Mouse (Mus musculus) granulocyte monocyte progenitor cell, adult 5-6 weeks (primary cell): ENCODE results near the gene Pla1a. TPM values are rescaled to one million over a fixed set of nuclear protein-coding genes. Genes with fewer than 3 reads are reported as not detected.
"Not testable (repeated sequence)": the region's sequence is repeated elsewhere in the genome, so short reads cannot be mapped to it uniquely, and the experiment has no call there.

ENCODE experiments used
- ATAC-seq: replicated peaks from 2 replicates; pipeline ENCODE4 v1.8.0; 2016; ENCODE audit warnings: mild to moderate bottlenecking, moderate TSS enrichment, inconsistent platforms; ENCODE audit not compliant: poor library complexity, severe bottlenecking
- total RNA-seq, 2 experiments: library from RNA; stranded (forward) in 1 of 2; stranded (reverse) in 1 of 2; fragments of 200-712, 200-1000 nt in 1 of 2; fragments of >200 nt in 1 of 2; fragmentation: Nextera tagmentation in 1 of 2; gene quantifications; 2 replicates each; pipeline ENCODE4 v1.2.3; 2014 to 2017

The Pla1a gene
- total RNA-seq (2014; fragmentation: Nextera tagmentation) = not detected in 2 replicates
- not detected in 2 replicates for total RNA-seq (2017)

DNA sequence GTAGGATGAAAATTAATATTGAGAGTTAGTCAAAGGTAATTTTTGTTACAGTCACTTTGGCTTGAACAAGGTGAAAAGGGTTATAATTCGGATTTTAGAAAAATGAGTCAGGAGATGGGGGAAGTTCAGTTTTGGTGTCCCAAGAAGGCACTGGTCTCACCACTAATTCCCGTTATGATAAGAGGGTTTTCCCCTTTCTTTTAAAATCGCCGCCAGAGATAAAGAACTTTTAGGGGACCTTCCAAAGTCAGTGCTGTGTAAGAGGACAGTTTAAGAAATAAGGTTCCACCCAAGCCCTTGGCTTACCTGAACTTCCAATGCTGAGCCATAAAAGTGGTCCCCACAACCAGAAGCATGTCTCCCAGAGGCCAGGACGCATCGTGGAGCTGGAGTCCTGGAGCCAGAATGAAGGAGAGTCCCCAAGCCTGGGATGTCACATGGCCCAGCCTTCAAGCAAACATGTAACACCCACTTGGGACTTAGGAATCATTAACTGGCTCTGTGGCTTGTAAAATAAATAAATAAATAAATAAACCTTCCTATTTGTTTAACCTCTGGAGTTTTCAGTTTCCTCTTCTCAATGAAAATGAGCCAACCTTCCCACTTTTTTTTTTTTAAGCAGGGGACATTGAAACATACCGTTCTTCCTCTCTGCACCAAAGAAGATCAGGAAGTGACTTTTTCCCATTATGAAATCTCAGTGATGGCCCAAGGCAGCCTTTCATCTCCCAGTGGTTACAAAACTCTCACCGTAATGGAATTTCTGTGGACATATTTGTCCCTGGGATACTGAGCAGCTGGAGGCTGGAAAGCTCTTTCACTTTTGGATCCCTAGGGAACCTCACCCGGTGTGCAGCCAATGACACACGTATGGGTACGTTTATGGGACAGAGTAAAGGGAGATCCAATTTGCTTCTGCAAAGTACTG lies at the start of gene Pla1a:
Pla1a (minus strand) TSS at position 648 of the 928 bp plus-strand sequence.
- peak; percentile 79 for ATAC-seq

DNA sequence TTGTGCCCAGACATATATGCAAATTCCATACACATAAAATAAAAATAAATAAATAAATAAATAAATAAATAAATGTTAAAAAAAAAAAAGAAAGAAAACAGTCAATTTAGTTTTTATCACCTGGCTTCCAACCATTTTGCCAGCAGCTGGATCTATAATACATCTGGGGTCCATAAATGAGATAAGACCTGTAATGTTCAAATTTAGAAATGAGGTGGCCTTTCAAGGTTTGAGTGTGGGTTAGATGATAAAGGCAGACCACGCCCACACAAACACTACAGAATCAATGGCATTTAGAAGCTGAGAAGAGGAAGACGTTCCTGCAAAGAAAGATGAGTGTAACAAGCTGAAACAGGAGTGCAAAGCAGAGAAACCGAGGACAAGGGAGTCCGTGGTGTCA lies 48.4 kb upstream of the Pla1a start:
- no peak for ATAC-seq

DNA sequence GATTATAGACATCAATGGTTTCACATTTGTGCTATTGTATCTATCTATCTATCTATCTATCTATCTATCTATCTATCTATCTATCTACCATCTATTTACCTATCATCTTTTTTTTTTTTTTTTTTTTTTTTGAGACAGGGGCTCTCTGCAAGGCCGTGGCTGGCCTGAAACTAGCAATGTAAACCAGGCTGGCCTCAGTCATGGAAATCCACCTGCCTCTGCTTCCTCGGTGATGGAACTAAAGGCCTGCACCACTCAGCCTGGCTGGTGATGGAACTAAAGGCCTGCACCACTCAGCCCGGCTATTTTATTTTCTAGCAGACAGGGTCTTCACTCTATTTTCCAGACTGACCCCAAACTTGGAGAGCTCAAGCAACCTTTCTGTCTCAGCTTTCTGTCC lies 45.4 kb upstream of the Pla1a start:
- ATAC-seq = no peak

DNA sequence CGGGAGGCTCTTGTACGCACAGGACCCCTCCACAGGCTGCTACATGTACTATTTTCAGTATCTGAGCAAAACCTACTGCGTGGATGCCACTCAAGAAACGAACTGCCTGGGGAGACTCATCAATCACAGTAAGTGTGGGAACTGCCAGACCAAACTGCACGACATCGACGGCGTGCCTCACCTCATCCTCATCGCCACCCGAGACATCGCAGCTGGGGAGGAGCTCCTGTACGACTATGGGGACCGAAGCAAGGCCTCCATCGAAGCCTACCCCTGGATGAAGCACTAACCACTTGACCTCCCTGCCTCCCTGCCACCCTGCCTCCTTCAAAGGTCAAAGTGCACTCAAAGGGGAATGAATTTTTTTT lies 44.3 kb upstream of the Pla1a start:
- ATAC-seq = not testable (repeated sequence)

DNA sequence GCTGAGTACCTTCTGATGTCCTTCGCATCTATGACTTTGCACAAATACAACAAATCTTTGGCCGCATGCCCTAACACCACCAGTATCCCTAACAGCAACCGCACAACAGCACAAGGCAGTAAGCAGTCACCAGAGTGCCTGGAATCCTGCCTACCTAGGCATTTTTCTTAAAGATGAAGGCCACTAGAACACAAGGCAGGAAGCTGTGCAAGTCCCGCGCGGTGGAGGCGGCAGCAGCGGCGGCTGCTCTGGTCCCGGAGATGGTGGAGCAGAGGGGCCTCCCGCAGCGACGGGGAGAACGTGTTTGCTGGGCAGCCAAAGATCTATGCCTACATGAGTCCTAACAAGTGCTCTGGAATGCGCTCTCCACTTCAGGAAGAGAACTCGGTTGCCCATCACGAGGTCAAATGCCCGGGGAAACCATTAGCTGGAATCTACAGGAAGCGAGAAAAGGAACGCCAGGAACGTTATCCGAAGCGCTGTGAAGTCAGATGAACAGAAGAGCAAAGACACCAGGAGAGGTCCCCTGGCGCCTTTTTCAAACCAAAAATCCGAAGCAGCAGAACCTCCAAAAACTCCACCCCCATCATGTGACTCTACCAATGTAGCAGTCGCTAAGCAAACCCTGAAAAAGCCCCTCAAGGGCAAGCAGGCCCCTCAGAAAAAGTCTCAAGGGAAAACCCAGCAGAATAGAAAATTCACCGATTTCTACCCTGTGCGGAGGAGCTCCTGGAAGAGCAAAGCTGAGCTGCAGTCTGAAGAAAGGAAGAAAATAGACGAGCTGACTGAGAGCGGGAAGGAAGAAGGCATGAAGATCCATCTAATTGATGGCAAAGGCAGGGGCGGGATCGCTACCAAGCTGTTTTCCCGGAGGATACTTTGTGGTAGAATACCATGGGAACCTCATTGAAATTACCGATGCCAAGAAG lies 43.6 kb upstream of the Pla1a start:
- ATAC-seq = peak; percentile 54

DNA sequence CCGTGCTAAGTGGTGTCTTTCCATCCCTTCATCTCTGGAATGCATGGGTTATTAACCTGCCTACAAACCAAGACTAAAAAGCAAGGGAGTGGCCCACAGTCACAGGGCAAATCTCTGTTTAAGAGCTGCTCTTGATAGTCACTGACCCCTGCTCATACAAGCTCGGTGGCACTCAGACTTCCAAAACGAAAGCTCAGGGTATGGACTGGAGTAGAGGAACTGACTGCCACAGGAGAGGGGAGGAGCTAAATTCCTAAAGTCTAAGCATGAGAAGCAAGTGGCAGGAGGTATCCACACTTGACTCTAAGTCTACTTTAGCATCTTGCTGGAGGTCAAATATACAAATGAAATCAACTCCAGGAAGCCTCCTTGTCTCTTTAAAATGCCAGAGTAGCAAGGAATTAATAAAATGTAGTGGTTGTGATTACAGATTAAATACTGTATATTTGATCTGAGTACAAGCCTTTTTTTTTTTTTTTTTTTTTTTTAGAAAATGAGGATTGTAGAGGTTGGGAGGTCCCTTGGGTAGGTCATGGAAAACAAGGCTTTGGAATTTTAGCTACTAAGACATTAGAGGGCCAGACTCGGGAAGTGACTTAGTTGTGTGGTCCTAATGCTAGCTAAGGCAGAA lies 42.9 kb upstream of the Pla1a start:
- ATAC-seq = peak; percentile 66

DNA sequence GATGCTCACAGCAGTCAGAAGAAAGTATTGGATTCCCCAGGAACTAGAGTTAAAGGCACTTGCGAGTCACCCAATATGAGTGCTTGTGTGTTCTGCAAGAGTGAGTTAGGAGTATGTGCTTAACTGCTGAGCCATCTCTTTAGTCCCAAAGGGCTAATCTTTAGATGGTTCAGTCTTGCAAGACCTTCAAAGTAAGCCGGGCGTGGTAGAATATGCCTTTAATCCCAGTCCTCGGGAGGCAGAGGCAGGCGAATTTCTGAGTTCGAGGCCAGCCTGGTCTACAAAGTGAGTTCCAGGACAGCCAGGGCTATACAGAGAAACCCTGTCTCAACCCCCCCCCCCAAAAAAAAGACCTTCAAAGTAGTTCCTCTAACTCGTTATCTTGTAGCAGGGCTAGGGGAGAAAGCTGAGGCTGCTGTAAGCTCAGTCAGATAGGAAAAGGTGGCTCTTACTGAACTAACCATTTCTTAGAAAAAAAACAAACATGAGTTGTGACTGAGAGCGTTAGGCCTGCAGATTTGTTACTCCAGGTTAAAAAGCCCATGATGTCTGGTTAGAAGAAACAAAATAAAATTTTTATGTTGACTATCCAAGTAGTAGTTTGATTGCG lies 41.8 kb upstream of the Pla1a start:
- ATAC-seq = no peak

DNA sequence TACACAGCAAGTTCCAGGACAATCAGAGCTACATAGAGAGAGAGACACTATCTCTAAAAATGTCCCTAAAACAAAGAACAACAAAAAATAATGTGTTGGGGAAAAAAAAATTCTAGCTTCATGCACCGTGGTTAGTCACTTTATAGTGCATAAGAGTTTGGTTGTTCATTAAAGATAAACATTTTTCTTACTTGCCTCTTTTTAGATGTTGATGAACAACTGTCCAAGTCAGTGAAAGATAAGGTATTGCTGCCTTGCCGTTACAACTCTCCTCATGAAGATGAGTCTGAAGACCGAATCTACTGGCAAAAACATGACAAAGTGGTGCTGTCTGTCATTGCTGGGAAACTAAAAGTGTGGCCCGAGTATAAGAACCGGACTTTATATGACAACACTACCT lies 40.7 kb upstream of the Pla1a start:
- ATAC-seq = no peak

DNA sequence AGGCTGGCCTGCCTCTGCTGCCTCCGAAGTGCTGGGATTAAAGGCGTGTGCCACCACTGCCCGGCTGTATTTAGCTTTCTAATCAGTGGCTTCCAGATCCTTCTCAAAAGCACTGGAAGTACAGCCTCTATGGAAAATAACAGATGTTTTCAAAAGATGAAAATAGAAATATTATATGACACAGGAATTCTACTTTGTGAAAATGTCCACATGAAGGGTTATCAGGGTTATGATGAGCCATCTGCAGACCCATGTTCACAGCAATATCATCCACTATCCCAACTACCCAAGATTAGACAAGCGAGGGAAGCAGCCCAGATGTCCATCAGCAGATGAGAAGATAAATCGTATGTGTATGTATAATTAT lies 39.5 kb upstream of the Pla1a start:
- no peak for ATAC-seq

DNA sequence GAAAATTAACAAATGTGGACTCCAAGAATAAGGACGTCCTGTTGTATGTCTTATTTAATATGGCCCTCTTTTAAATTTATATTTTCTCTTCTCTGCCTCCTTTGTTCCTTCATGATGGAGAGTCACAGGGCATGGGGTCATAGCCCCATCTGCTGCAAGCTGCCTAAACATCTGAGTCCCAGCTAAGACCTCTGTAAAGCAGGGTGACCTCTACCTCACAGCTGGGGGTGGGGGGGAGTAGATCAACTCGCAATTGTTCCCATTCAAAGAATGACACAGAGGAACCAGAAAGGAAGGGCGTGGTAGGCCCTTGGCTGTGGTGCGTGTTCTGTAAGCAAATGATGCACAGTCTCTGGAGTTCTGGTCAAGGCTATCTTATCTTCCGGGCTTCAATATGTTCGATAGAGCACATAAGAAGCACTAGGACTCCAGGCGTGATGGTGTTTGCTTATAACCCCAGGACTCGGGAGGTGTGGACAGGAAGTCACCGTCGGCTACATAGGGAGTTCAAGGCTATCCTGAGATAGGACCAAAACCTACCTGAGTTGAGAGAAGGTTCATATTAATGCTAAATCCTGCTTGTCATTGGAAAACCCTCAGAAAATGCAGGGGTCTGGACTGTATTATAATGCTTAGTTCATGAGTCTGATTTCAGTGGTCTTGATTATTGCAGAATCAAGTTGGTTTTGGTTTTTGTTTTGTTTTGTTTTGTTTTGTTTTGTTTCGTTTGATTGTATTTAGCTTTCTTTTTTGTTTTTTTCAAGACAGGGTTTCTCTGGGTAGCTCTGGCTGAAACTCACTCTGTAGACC lies 39.0 kb upstream of the Pla1a start:
- no peak for ATAC-seq

DNA sequence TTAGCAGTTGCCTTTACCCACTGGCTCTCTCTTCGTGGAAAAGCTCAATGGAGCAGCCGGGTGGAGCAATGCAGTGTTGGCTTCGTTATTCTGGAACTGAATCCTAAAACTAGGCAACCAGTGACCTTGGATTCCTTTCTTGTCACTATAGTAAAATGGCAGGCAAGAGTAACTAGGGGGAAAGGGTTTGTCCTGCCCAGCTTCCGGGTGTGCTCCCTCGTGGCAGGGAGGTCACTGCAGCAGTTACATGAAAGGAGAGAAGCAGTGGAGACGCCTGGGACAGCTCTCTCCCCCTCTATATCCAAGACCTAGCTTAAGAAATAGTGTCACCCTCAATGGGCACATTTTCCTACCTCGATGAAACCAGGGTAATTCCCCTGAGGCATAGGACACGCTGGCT lies 36.5 kb upstream of the Pla1a start:
- ATAC-seq = no peak

DNA sequence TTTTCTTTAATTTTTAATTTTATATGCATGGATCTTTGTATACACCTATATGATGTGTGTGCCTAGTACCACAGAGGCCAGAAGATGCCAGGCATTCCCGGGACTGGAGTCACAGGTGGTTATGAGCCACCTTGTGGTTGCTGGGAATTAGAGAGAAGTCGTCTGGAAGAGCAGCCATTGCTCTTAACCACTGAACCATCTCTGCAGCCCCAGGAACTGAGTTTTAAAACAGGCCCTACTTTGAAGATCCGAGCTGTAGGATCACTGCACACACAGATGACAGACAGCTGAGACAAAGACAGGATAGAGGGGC lies 35.7 kb upstream of the Pla1a start:
- ATAC-seq = no peak

DNA sequence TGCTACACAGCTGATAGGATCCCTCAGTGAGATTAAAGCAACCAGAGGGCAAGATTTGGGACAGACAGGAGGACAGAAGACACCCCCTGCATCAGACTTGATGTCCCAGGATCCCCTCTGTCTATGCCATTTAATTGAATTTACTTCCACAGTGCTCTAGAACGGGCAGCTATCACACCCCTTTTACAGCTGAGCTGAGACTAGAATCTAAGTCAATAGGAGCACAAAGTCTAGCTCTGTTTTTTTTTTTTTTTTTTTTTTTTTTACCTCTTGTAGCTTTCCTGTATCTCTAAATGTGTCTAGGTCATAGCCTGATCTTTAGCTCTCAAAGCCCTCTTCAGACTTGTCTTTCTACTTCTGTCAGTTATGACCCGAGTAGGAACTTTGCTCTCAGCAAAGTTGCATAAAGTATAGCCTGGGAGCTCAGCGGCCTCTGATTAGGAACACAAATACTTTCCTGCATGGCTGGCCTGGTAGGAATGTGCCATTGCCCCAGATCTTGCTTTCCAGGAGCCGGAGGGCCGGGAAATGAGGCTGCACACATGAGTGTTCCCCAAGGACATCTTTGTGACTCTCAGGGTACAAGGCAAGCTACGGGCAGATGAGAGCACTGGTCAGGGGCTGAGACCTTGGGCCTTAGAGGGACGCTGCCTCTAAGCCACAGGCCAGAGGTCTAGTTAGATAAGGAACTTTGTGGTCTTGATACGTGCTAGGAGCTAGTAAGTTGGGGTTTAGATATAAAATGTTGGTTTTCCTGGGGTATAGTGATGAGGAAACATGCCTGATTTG lies 35.2 kb upstream of the Pla1a start:
- no peak for ATAC-seq

DNA sequence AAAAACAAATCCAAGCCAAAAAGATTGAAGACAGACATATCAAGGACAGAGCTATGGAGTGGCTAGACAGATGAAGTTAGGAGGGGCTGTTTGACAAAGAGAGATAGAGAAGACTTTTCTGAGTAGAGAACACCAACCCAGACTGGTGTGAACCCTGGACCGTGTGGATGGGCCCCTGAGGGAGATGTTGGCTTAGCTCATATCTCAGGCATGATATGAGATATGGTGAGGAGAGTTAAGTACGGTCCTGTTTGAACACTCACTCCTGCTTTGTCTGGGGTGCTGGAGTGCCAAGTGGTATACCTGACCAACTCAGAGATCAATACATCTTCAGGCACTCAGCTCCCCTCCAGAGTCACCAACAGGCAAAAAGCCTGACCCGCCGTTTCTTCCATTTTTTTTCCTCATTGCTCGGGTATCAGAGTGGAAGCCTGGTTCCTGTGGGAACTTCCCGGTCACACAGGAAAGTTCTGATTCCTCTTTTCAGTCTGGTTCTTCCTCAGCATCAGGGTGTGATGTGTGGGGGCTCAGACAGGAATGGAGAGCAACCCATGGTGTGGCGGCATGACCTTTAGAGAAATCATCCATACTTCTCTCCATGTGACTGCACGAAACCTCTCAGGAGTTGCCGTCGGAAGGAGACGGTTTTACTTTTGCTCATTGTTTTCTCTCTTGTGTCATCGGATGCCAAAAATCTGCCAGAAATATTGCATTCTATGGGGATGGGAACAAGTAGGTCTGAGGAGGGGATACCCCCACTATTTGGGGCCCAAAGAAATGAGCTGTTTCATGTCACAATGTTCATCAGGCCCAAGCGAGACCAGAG lies 34.4 kb upstream of the Pla1a start:
- ATAC-seq = no peak

DNA sequence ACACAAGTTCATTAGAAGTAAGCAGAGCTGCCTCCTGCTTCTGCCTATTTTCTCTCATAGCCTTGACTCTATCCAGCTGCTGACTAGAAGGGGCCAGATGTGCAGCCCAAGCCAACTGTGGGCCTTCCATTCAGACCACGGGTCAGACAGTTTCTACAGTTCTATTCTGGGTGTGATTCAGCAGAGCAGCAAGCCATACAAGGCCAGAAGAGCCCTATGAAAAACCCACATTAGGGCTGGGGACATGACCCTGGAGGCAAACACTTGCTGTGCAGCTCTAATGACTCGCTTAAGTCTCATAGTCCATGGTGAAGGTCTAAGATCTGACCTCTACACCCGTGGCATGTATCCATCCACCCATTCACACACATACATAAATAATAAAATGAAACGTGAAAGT lies 33.1 kb upstream of the Pla1a start:
- no peak for ATAC-seq

DNA sequence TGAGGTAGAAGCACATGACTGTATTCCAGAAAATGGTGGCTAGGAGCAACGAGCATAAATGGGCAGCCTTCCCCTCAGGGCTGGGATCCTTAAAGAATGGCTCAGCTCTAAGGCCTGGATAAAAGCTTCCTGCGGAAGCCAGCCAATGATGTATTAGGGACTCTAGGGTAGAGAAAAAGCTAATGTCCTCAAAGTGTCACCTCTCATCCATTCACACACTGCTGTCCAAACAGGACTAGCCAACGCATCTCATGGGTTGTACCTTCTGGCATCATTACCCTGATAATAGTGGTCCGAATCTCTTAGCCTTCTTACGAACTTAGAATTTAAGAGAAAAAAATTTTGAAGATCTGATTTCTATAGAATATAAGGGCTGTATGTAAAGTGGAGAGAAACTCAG lies 30.4 kb upstream of the Pla1a start:
- ATAC-seq = no peak

DNA sequence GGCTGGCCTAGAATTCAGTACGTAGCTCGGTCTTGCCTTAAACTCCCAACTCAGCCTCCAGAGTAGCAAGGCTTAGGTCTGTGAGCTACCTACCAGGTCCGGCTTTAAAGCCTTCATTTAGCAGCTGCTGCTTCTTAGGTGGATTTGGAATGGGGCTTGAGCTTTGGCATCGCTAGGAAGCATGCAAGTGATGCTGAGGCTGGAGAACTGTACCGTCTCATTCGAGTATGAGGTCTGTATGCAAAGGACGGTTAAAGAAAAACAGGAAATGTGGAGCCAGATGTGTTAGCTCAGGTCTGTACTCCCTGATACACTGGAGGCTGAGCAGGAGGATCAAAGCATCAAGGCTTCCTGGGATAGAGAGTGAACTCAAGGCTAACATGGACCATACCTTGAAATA lies 29.2 kb upstream of the Pla1a start:
- ATAC-seq = no peak

DNA sequence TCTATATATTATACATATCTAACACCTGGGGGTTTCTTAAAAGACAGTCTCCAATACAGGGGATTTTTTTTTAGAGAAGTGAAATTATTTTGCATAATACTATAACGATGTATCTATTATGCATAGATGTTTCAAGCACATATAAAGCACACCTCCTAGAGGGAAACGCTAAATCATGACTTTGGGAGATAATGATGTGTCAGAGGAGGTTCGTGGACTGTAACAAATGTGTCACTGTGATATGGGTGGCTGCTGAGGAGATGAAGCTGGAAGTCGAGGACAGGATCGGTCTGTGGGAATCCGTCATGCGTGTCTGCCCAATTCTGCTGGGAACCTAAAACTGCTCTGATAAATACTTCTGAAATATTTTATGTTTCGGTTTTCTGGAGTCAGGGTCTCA lies 28.8 kb upstream of the Pla1a start:
- no peak for ATAC-seq
